Mouse (Mus musculus): ENCODE data around the gene Grk2. TPM values are rescaled to one million over a fixed set of nuclear protein-coding genes. Genes with fewer than 3 reads are reported as not detected.
A peak's percentile ranks its signal among the peaks of the same experiment; 100 is the strongest.

The Grk2 gene
- total and polyA plus RNA-seq, 3 experiments: 49.1 to 60.4 (median 49.7) TPM

- DNase-seq: no peak
Measured at GRCm38 (mm10) chr19:4303640-4303995, 2.4 kb downstream of the Grk2 start.

- peak; percentile 66 for DNase-seq
Measured at GRCm38 (mm10) chr19:4302936-4303639, 2.9 kb downstream of the Grk2 start.

GRCm38 (mm10) chr19:4301735-4302651, 4.0 kb downstream of the Grk2 start:
- peak; percentile 57 for DNase-seq

GRCm38 (mm10) chr19:4300852-4301734, 4.9 kb downstream of the Grk2 start:
- no peak for DNase-seq

GRCm38 (mm10) chr19:4300271-4300704, 5.7 kb downstream of the Grk2 start:
- DNase-seq: no peak

GRCm38 (mm10) chr19:4299574-4300270, 6.3 kb downstream of the Grk2 start:
- no peak for DNase-seq

GRCm38 (mm10) chr19:4299126-4299525, 6.9 kb downstream of the Grk2 start:
- no peak for DNase-seq

GRCm38 (mm10) chr19:4298322-4299121, 7.5 kb downstream of the Grk2 start:
- DNase-seq: no peak

GRCm38 (mm10) chr19:4297851-4298250, 8.2 kb downstream of the Grk2 start:
- no peak for DNase-seq

- DNase-seq: no peak
Measured at GRCm38 (mm10) chr19:4296611-4297010, 9.4 kb downstream of the Grk2 start.

GRCm38 (mm10) chr19:4295391-4295790, 10.6 kb downstream of the Grk2 start:
- DNase-seq: no peak

GRCm38 (mm10) chr19:4294381-4295097, 11.5 kb downstream of the Grk2 start:
- DNase-seq: peak; percentile 72

- DNase-seq: no peak
Measured at GRCm38 (mm10) chr19:4291161-4291560, 14.9 kb downstream of the Grk2 start.

GRCm38 (mm10) chr19:4290749-4291148, 15.3 kb downstream of the Grk2 start:
- no peak for DNase-seq

GRCm38 (mm10) chr19:4283653-4284052, 22.4 kb downstream of the Grk2 start:
- DNase-seq: no peak

- peak; percentile 88 for DNase-seq
Measured at GRCm38 (mm10) chr19:4282898-4283553, 23.0 kb downstream of the Grk2 start, which contains the start of gene Ankrd13d. Gene Ankrd13d, minus strand, starts transcription at chr19:4283137.

GRCm38 (mm10) chr19:4280425-4280824, 25.6 kb downstream of the Grk2 start:
- no peak for DNase-seq

- no peak for DNase-seq
Measured at GRCm38 (mm10) chr19:4279487-4279886, 26.5 kb downstream of the Grk2 start.

GRCm38 (mm10) chr19:4270972-4271371, 35.0 kb downstream of the Grk2 start:
- no peak for DNase-seq
